Mouse (Mus musculus) erythroblast, embryonic 14.5 days (primary cell): ENCODE results near the gene C1qtnf2. TPM values are rescaled to one million over a fixed set of nuclear protein-coding genes. Genes with fewer than 3 reads are reported as not detected.

Source experiments
- H3K27me3 ChIP-seq: 2 replicates; pipeline ENCODE4 v1.6.1; 2012; ENCODE audit warnings: inconsistent platforms; ENCODE audit not compliant: control insufficient read depth
- H3K36me3 ChIP-seq: 2 replicates; pipeline ENCODE4 v1.6.1; 2012; ENCODE audit warnings: mild to moderate bottlenecking, inconsistent platforms; ENCODE audit not compliant: control insufficient read depth
- H3K4me1 ChIP-seq: 2 replicates; pipeline ENCODE4 v1.6.1; 2012; ENCODE audit warnings: inconsistent platforms; ENCODE audit not compliant: control insufficient read depth
- H3K4me3 ChIP-seq: replicated peaks from 2 replicates; pipeline ENCODE3; 2012; ENCODE audit warnings: moderate library complexity, mild to moderate bottlenecking, inconsistent platforms
- H3K9me3 ChIP-seq: 2 replicates; pipeline ENCODE4 v1.6.1; 2012; ENCODE audit warnings: low read length, inconsistent platforms, mixed read lengths; ENCODE audit not compliant: control insufficient read depth
- GATA1 ChIP-seq: IDR thresholded peaks from 2 replicates; pipeline ENCODE4 v1.6.1; 2012; ENCODE audit warnings: low read length, inconsistent platforms, mixed read lengths
- TAL1 ChIP-seq: IDR thresholded peaks from 3 replicates; pipeline ENCODE4 v1.6.1; 2012; ENCODE audit warnings: low read length, inconsistent platforms, mixed read lengths
- polyA plus RNA-seq: library from polyadenylated mRNA; stranded (reverse); fragments of >175 nt; gene quantifications from 2 replicates; pipeline ENCODE4 v1.2.3, GENCODE M21; 2012

The C1qtnf2 gene
- polyA plus RNA-seq, 1 experiment = not detected

GRCm38 (mm10) chr11:43495037-43495436 lies 21.0 kb downstream of the C1qtnf2 start:
- Histone ChIP-seq H3K4me3 (no peak overlapping the region), H3K27me3 (no peaks in the 10 kb centered on the region)
- TF ChIP-seq TAL1 = no peak
- TF ChIP-seq GATA1 = no peak

GRCm38 (mm10) chr11:43495532-43495931 lies 21.5 kb downstream of the C1qtnf2 start:
- no peaks in the 10 kb centered on the region for H3K27me3 ChIP-seq
- H3K4me3 ChIP-seq = no peak overlapping the region
- no peak for TF ChIP-seq TAL1
- TF ChIP-seq GATA1 = no peak
- no peaks in the 10 kb centered on the region for H3K36me3 ChIP-seq
- no peaks in the 10 kb centered on the region for H3K9me3 ChIP-seq
- no peaks in the 10 kb centered on the region for H3K4me1 ChIP-seq

More at GRCm38 (mm10) chr11:43495037-43495436, 21.0 kb downstream of the C1qtnf2 start:
- no peaks in the 10 kb centered on the region for H3K4me1 ChIP-seq
- no peaks in the 10 kb centered on the region for H3K36me3 ChIP-seq
- no peaks in the 10 kb centered on the region for H3K9me3 ChIP-seq

- TF ChIP-seq GATA1 (no peak), TAL1 (no peak)
- H3K9me3 ChIP-seq = no peaks in the 10 kb centered on the region
- H3K36me3 ChIP-seq = no peaks in the 10 kb centered on the region
- H3K4me3 ChIP-seq = no peak overlapping the region
- H3K4me1 ChIP-seq = no peaks in the 10 kb centered on the region
- H3K27me3 ChIP-seq = no peaks in the 10 kb centered on the region
These were observed 27.2 kb downstream of the C1qtnf2 start for GRCm38 (mm10) chr11:43501256-43501655.

DNA sequence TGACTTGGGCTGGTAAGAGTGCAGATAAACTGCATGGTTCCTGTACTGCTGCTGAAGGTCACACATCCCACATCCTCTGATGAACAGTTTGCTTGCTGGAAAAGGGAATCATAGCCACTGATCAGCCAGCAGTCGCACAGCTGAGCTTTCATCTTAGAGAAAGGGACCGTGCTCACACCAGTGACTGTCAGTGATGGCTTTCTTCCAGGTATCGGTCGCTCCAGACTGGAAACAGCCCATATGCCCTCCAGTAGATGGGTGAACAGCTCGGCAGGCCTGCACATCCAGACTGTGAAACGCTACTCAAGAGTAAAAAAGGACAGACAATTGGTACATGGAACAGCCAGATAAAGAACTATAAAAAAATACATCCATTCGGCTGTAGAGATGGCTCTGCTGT lies 31.1 kb downstream of the C1qtnf2 start:
- Histone ChIP-seq H3K4me1 (no peaks in the 10 kb centered on the region), H3K36me3 (no peaks in the 10 kb centered on the region), H3K4me3 (no peak overlapping the region), H3K27me3 (no peaks in the 10 kb centered on the region), H3K9me3 (no peaks in the 10 kb centered on the region)
- TF ChIP-seq TAL1 (no peak), GATA1 (no peak)

- Histone ChIP-seq H3K4me1 (no peaks in the 10 kb centered on the region), H3K4me3 (no peak overlapping the region), H3K27me3 (no peaks in the 10 kb centered on the region), H3K9me3 (no peaks in the 10 kb centered on the region), H3K36me3 (no peaks in the 10 kb centered on the region)
- TF ChIP-seq GATA1 (no peak), TAL1 (no peak)
These were observed 33.9 kb downstream of the C1qtnf2 start for GRCm38 (mm10) chr11:43507976-43508375.

GRCm38 (mm10) chr11:43509878-43510277 lies 35.8 kb downstream of the C1qtnf2 start:
- no peaks in the 10 kb centered on the region for H3K27me3 ChIP-seq
- no peaks in the 10 kb centered on the region for H3K4me1 ChIP-seq
- TF ChIP-seq TAL1 (no peak), GATA1 (no peak)
- no peak overlapping the region for H3K4me3 ChIP-seq
- no peaks in the 10 kb centered on the region for H3K36me3 ChIP-seq
- H3K9me3 ChIP-seq = no peaks in the 10 kb centered on the region

- no peaks in the 10 kb centered on the region for H3K9me3 ChIP-seq
- no peaks in the 10 kb centered on the region for H3K4me1 ChIP-seq
- no peaks in the 10 kb centered on the region for H3K27me3 ChIP-seq
- H3K4me3 ChIP-seq = no peak overlapping the region
- no peak for TF ChIP-seq GATA1
- no peak for TF ChIP-seq TAL1
- H3K36me3 ChIP-seq = no peaks in the 10 kb centered on the region
These were observed 38.6 kb downstream of the C1qtnf2 start for GRCm38 (mm10) chr11:43512661-43513190.

- H3K4me3 ChIP-seq = no peak overlapping the region
- TF ChIP-seq TAL1 (no peak), GATA1 (no peak)
- no peaks in the 10 kb centered on the region for H3K27me3 ChIP-seq
- H3K4me1 ChIP-seq = no peaks in the 10 kb centered on the region
- H3K9me3 ChIP-seq = no peaks in the 10 kb centered on the region
- no peaks in the 10 kb centered on the region for H3K36me3 ChIP-seq
These were observed 42.4 kb downstream of the C1qtnf2 start for GRCm38 (mm10) chr11:43516344-43517021.

- TF ChIP-seq TAL1 (no peak), GATA1 (no peak)
- no peaks in the 10 kb centered on the region for H3K4me1 ChIP-seq
- no peaks in the 10 kb centered on the region for H3K27me3 ChIP-seq
- no peak overlapping the region for H3K4me3 ChIP-seq
- H3K36me3 ChIP-seq = no peaks in the 10 kb centered on the region
- no peaks in the 10 kb centered on the region for H3K9me3 ChIP-seq
These were observed 43.6 kb downstream of the C1qtnf2 start for GRCm38 (mm10) chr11:43517641-43518040.
